Mouse (Mus musculus): ENCODE measurements around the gene Nfib.

Nfib gene

GRCm38 (mm10) chr4:82704841-82705794 is at the start of gene Nfib:
TSS of gene Nfib (minus strand) at chr4:82705750.
- peak; percentile 45 for DNase-seq (ENCODE audit: inconsistent ontology term)

DNA sequence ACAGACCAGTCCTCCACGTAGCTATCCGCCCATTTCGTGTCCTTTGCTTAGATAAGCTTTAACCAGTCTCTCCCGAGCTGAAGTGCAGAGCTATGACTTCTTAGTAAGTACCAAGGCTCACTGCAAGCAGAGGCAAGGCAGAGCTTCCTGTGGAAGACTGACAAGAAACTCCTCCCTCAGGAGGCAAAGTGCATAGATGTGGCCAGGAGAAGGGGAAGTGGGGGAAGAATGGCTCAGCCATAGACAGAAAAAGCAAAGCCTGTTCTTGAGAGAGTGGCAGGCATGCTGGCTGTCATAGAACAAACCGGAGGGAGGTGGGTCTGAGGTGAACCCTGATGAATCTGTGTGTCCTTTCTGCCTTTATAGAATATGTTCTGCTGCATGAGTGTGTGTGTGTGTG is 30.2 kb upstream of the Nfib start:
- no peak for DNase-seq (ENCODE audit: inconsistent ontology term)

GRCm38 (mm10) chr4:82734765-82735481 is 29.4 kb upstream of the Nfib start:
- DNase-seq (ENCODE audit: inconsistent ontology term) = no peak

DNA sequence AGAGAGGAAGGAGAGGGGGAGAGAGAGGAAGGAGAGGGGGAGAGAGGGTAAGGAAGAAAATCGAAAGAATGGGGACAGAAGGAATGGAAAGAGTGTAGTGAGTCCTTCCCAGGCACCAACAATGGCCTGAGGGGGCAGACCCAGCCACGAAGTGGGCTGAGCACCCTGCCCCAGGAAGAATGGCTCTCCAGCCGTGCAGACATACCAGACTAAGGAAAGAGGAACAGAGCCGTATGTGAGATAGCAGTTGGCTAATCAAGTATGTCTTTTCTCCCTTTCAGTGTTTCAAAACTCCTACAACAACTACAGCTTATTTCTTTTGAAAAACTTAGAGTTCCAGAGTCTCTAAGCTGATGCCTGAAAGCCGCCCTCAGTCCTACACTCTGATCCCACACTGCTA is 28.8 kb upstream of the Nfib start:
- DNase-seq (ENCODE audit: inconsistent ontology term) = no peak

GRCm38 (mm10) chr4:82733636-82734035 is 28.1 kb upstream of the Nfib start:
- no peak for DNase-seq (ENCODE audit: inconsistent ontology term)

DNA sequence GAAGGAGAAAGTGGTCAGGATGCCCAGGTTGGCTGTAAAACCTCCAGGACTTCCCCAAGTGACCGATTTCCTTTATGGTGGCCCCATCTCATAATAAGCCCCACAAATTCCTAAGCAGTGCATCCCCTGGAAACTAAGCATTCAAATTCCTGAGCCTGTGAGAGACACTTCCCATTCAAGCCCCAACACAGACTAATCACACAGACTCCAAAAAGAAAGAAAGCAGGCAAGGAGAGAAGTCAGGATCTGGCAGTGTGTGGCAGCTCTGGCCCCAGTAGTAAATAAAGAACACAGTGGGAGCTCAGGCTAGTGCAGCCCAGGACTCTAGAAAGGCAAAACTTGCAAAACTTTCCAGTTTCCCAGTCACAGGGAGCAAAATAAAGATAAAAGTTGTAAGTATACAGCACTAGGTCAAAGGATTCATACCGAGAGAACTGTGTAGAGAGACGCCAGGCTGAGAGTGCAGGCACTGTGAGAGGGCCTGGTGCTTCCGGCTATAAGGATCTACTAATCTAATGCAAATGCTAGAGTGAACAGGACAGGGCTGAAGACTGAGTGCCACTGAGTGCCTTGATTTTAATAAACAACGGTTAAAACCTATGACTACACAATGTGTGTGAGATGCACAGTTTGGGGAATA is 24.8 kb upstream of the Nfib start:
- no peak for DNase-seq (ENCODE audit: inconsistent ontology term)

GRCm38 (mm10) chr4:82724058-82724457 is 18.5 kb upstream of the Nfib start:
- DNase-seq (ENCODE audit: inconsistent ontology term) = no peak

GRCm38 (mm10) chr4:82723048-82723447 is 17.5 kb upstream of the Nfib start:
- no peak for DNase-seq (ENCODE audit: inconsistent ontology term)

DNA sequence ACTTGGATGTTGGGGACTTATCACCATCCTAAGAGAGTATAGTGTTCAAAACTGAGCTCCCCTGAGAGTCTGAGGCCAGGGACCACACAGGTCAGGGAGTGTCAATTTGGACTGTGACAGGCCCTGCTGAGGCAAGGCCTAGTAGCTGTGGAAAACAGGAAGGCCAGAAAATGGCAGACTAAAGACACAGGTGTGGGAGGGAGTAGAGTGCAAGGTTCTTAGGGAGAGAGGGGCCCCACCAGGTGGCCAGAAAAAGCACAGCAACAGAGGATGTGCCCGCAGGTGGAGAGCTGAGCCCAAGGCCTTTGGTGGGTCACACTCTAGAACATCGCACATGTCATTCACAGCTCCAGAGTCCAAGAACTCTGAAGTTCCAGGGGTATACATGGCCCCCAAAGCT is 10.3 kb upstream of the Nfib start:
- DNase-seq (ENCODE audit: inconsistent ontology term) = no peak

GRCm38 (mm10) chr4:82711611-82712295 is 6.2 kb upstream of the Nfib start:
- no peak for DNase-seq (ENCODE audit: inconsistent ontology term)

GRCm38 (mm10) chr4:82709666-82710065 is 4.1 kb upstream of the Nfib start:
- DNase-seq (ENCODE audit: inconsistent ontology term) = no peak

DNA sequence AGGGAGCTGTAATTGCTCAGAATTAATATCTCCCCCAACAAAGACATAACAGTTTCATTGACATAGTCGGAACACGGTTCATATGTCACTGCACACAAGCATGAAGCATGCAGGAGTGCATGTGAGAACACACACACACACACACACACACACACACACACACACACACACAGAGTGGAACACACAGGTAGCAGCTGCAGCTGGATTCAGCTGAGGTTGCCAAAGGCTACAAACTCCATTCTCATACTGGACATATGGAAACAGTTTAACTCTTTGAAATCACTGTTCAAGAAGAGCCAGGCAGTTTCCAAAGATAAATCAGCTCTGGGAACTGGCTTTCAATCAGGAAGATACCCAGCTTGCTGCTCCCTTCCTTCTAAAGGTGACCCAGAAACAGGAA is 462 bp upstream of the Nfib start:
- DNase-seq (ENCODE audit: inconsistent ontology term) = no peak

DNA sequence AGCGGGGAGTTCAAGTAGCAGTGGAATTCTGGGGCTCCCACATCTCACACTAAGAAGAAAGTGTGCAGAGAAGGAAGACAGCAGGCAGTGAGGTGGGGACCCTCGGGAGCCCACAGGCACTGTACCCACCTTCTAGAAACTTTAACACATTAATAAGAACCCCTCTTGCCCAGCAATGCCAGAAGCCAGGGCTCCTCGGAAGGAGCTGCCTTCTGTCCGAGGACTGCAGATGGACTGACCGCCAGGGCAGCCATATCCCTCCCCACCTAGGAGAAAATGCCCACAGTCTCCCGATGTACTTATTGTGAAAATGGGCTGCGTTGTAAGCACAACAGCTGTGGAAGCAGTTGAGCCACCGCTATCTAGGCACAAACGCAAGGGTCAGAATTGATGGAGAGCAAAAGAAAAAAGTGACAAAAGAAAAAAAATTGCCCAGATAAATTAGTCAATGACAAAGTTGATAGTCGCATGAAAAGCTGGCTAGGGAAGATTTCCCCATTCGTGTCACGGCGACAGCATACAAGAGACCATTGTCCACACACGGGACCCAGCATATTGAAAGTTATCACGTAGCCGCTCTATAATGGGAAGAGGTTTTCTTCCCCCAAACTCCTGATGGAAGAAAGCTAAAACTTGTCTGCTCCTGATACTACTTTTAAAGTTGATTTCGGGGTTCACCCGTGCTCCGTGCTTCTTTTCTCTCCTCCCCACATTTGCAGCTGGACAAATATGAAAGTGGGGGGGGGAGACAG is 1.3 kb downstream of the Nfib start:
- DNase-seq (ENCODE audit: inconsistent ontology term) = peak; percentile 29

DNA sequence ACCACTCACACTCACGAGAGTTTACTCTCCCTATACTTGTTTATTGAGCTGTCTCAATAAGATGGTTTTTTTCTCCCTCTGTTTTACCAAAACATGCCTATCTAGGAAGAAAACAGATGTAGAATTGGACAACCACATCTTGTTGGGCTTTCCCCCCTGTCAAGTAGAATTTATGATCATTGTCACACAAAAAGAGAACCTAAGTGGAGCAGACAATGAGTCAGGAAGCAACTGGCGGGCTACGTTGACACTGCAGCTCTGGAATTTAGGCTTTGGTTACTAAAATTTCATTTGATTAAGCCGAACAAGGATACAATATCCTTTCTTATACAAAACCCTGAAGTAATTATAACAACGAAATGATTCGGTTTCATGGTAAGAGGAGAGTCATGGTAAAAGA is 2.7 kb downstream of the Nfib start:
- peak; percentile 76 for DNase-seq (ENCODE audit: inconsistent ontology term)

GRCm38 (mm10) chr4:82699504-82699903 is 6.0 kb downstream of the Nfib start:
- no peak for DNase-seq (ENCODE audit: inconsistent ontology term)

DNA sequence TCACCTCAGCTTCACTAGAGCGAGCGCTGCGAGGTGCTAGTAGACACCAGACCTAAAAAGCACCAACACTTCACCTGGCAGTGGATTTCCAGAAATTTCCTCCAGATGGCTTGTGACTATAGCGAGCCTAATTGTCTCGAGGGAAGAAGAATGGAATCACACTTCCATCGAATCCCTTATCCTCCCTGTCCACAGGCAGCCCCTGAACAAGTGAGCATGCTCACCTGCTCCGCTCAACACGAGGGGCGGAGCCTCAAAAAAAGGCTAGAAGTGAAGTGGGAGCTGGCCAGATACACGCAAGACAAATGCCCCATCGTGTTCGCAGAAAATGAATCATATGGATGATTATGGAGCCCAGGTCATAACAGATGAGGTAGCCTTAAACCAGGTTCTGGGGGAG is 6.9 kb downstream of the Nfib start:
- DNase-seq (ENCODE audit: inconsistent ontology term) = no peak

DNA sequence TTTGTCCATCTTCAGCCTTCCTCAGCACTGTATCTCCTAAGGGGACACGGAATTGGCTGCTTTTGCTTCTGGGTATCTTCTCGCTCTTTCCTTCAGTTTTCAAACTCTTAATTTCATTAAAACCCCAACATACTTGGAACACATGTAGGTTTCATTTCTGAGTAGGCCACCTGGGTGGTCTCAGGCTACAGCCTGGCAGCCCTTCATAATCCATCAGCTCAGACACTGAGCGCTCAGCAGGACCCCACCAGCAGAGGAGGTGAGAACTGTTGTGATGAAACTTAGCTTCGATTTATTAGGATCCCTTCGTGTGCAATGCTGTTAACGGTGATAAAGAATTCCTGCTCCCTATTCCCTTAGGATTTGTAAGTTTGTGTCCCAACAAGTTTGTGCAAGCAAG is 8.4 kb downstream of the Nfib start:
- no peak for DNase-seq (ENCODE audit: inconsistent ontology term)

DNA sequence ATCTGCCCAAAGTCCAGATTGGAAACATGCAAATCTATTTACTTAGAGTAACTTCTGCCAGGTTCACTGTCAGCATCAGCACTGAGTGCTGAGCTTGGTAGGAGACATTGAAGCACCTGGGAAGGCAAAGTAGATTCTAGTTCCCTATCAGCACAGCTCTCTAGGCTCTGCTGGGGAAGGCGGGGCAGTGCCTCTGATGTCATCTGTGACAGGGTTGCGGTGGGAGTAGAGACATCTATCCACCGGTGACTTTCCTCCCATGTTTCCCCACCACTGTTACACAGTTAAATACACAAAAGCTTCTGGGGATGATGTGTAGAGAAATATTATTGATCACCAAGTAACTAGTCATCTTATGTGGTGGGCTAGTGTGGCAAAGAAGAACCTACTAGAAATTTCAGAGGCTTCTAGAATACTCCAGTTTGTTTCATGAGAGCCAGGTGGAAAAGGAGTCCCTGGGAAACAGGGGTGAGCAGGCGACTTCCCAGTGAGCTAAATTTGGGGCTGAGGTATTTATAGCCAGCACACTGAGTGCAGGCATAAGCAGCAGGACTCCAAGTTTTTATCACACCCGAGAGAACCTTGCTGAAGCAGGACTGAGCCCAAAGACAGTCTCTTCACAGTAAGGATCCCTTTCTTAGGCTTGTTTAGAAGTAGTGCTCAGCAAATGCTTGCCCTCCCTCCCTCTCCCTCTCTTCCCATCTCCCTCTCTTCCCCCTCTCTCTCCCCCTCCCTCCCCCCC is 9.6 kb downstream of the Nfib start:
- DNase-seq (ENCODE audit: inconsistent ontology term) = no peak

GRCm38 (mm10) chr4:82692009-82692326 is 13.6 kb downstream of the Nfib start:
- DNase-seq (ENCODE audit: inconsistent ontology term) = no peak

DNA sequence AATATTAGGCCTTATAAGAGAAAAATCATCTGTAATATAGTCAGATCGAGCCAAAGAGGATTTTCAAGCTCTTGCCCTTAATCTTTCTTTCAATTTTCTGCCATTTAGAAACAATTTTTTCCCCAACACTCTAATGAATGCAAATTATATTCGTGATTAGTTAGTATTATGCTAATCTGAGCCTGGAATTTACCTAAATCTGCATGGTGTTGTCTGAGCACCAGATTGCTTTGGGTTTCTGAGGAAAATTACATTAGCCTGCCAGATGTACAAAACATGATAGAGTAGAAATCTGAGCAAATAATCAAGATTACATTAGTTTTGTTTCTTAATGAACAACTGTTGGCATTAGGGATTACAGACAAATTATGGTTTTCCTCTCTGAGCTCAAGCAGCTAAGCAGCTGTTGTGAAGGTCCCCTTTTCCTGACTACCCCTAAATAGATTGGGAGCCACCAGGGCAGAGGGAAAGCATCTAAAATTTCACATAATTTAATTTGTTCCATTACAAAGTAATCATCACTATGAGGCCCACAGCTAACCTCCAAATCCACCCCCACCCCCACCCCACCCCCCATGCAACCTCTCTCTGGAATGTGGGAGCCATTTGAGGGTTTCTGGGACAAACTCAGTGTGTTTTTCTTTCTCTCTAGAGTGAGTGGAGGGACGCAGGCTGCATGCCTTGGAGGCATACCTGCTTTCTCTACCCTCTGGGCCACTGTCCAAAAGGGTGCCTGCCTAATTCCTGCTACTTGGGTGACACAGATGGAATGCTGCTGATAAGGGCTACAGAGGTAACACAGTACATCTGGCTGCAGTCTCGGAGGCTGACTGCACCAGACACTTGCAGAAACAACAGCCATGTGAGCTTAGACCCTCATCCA is 14.2 kb downstream of the Nfib start:
- DNase-seq (ENCODE audit: inconsistent ontology term) = peak; percentile 36

Data from Muller cell, postnatal 12 days (primary cell).